Mouse (Mus musculus): ENCODE results near the gene Ppy. TPM values are rescaled to one million over a fixed set of nuclear protein-coding genes. Genes with fewer than 3 reads are reported as not detected.

Gene Ppy
- polyA plus RNA-seq, 1 experiment from 2014 or later: 5.4 TPM

- 0 out of 2 replicates have a peak overlapping the region, but pooled peaks have one; percentile 27 for H3K9ac ChIP-seq (ENCODE audit: low read length)
- peak overlapping the region; percentile 51 for H3K4me2 ChIP-seq (replicated peaks; ENCODE audit: low read depth)
- DNase-seq (ENCODE audit: low spot score): peak; percentile 97
- H3K4me3 ChIP-seq (ENCODE audit: low read depth, low read length): peak overlapping the region; percentile 20
- no peak for TF ChIP-seq EP300 (optimal IDR thresholded peaks at IDR 0.05)
- peak; percentile 80 for TF ChIP-seq CTCF (IDR thresholded peaks at IDR 0.05; ENCODE audit: low read depth)
- H3K9me3 ChIP-seq (ENCODE audit: control insufficient read depth, low read length): no peaks in the 10 kb centered on the region
- H3K36me3 ChIP-seq (ENCODE audit: control insufficient read depth, insufficient read depth, low read length): no peaks in the 10 kb centered on the region
- peaks cover 8% of the 10 kb centered on the region for H3K4me1 ChIP-seq (replicated peaks; ENCODE audit: control insufficient read depth, insufficient read depth)
- ATAC-seq (ENCODE audit: low FRiP score, low TSS enrichment): peak; percentile 96
- H3K27ac ChIP-seq (replicated peaks): peak overlapping the region; percentile 63
- WGBS: 4% methylated on average over 16 of the region's 18 CpGs
- no peaks in the 10 kb centered on the region for H3K27me3 ChIP-seq (ENCODE audit: control insufficient read depth, insufficient read depth, low read length)
Observed at GRCm38 (mm10) chr11:102096887-102097391, 4.2 kb downstream of the Ppy start.

DNA sequence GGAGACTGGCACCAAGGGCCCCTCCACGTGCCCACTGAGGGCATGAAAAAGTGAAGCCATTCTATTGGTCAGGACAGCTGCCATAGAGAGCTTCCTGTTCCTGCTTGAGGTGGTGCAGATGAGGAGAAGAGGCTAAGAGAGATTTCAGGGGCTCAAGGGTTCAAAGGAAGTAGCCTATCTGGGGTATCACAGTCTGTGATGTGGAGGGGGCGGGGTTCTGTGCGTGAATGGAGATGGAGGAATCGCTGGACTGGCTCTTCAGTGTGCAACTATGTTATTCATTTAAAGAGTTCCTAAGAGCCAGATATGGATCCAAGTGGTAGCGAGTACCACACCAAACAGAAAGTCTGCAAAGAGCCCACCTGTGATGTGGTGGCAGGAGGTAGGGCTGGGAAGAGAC lies 4.7 kb downstream of the Ppy start:
- ATAC-seq (ENCODE audit: low FRiP score, low TSS enrichment) (peak; percentile 1; the same call in 1 of the 2 replicates), DNase-seq (ENCODE audit: low spot score) (no peak)
- no peak overlapping the region for H3K9ac ChIP-seq (ENCODE audit: low read length)
- peak overlapping the region; percentile 51 for H3K4me2 ChIP-seq (replicated peaks; ENCODE audit: low read depth)
- H3K27ac ChIP-seq (replicated peaks): peak overlapping the region; percentile 63
- 58% methylated on average over 5 of the region's 5 CpGs for WGBS
- no peaks in the 10 kb centered on the region for H3K36me3 ChIP-seq (ENCODE audit: control insufficient read depth, insufficient read depth, low read length)
- TF ChIP-seq CTCF (IDR thresholded peaks at IDR 0.05; ENCODE audit: low read depth) (no peak), EP300 (optimal IDR thresholded peaks at IDR 0.05) (no peak)
- H3K9me3 ChIP-seq (ENCODE audit: control insufficient read depth, low read length): no peaks in the 10 kb centered on the region
- no peak overlapping the region for H3K4me3 ChIP-seq (ENCODE audit: low read depth, low read length)
- peaks cover 8% of the 10 kb centered on the region for H3K4me1 ChIP-seq (replicated peaks; ENCODE audit: control insufficient read depth, insufficient read depth)
- H3K27me3 ChIP-seq (ENCODE audit: control insufficient read depth, insufficient read depth, low read length): no peaks in the 10 kb centered on the region

GRCm38 (mm10) chr11:102095676-102096075 lies 5.4 kb downstream of the Ppy start:
- H3K4me1 ChIP-seq (replicated peaks; ENCODE audit: control insufficient read depth, insufficient read depth): peaks cover 8% of the 10 kb centered on the region
- H3K27me3 ChIP-seq (ENCODE audit: control insufficient read depth, insufficient read depth, low read length): no peaks in the 10 kb centered on the region
- H3K36me3 ChIP-seq (ENCODE audit: control insufficient read depth, insufficient read depth, low read length): no peaks in the 10 kb centered on the region
- H3K27ac ChIP-seq (replicated peaks): no peak overlapping the region
- no peak for ATAC-seq (ENCODE audit: low FRiP score, low TSS enrichment)
- no peaks in the 10 kb centered on the region for H3K9me3 ChIP-seq (ENCODE audit: control insufficient read depth, low read length)
- no peak for DNase-seq (ENCODE audit: low spot score)
- H3K4me3 ChIP-seq (ENCODE audit: low read depth, low read length): no peak overlapping the region
- no peak for TF ChIP-seq EP300 (optimal IDR thresholded peaks at IDR 0.05)
- no peak for TF ChIP-seq CTCF (IDR thresholded peaks at IDR 0.05; ENCODE audit: low read depth)
- H3K9ac ChIP-seq (ENCODE audit: low read length): no peak overlapping the region
- WGBS: 74% methylated on average over 3 of the region's 3 CpGs
- H3K4me2 ChIP-seq (replicated peaks; ENCODE audit: low read depth): no peak overlapping the region

DNA sequence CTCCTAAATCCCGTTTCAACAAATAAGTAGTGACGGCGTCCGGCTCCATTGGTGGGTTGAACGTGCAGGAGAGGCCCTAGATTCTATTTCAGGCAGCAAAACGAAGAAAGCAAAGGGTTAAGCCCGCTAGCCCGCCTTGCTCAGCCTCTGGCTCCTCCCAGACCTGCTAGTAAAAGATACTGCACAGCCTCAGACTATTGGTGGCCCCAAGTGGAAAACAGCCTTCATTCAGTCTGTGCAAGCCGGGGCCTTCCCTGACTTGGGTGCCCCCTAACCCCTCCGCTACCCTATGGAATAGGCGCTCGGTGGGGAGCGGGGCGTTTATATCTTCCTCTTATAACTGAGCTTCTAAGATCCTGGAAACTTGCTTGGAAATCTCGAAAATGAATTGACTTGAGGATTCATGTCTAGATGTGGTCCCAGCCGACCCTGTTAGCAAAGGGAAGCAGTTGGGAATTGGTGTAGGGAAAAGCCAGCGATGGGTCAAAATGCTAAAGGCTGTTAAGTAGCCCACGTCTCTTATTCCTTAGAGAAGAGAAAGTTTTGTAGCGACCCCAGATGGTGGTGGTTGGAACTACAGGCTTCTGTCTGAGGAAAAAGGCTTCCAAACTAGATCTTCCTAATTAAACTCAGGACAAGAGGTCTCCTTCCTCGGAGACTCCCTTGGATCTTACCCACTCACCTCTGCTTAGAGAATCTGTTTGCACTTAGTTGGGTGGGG lies 11.9 kb downstream of the Ppy start:
- no peaks in the 10 kb centered on the region for H3K27me3 ChIP-seq (ENCODE audit: control insufficient read depth, insufficient read depth, low read length)
- no peaks in the 10 kb centered on the region for H3K9me3 ChIP-seq (ENCODE audit: control insufficient read depth, low read length)
- no peaks in the 10 kb centered on the region for H3K4me1 ChIP-seq (replicated peaks; ENCODE audit: control insufficient read depth, insufficient read depth)
- H3K36me3 ChIP-seq (ENCODE audit: control insufficient read depth, insufficient read depth, low read length): no peaks in the 10 kb centered on the region
- H3K4me3 ChIP-seq (ENCODE audit: low read depth, low read length): peak overlapping the region; percentile 61
- TF ChIP-seq CTCF (IDR thresholded peaks at IDR 0.05; ENCODE audit: low read depth) (peak; percentile 74), EP300 (optimal IDR thresholded peaks at IDR 0.05) (no peak)
- H3K27ac ChIP-seq (replicated peaks): peak overlapping the region; percentile 75
- under 1% methylated on average over 20 of the region's 20 CpGs for WGBS
- ATAC-seq (ENCODE audit: low FRiP score, low TSS enrichment) (peak; percentile 65), DNase-seq (ENCODE audit: low spot score) (peak; percentile 81)
- H3K4me2 ChIP-seq (replicated peaks; ENCODE audit: low read depth): peak overlapping the region; percentile 96
- no peak overlapping the region for H3K9ac ChIP-seq (ENCODE audit: low read length)

DNA sequence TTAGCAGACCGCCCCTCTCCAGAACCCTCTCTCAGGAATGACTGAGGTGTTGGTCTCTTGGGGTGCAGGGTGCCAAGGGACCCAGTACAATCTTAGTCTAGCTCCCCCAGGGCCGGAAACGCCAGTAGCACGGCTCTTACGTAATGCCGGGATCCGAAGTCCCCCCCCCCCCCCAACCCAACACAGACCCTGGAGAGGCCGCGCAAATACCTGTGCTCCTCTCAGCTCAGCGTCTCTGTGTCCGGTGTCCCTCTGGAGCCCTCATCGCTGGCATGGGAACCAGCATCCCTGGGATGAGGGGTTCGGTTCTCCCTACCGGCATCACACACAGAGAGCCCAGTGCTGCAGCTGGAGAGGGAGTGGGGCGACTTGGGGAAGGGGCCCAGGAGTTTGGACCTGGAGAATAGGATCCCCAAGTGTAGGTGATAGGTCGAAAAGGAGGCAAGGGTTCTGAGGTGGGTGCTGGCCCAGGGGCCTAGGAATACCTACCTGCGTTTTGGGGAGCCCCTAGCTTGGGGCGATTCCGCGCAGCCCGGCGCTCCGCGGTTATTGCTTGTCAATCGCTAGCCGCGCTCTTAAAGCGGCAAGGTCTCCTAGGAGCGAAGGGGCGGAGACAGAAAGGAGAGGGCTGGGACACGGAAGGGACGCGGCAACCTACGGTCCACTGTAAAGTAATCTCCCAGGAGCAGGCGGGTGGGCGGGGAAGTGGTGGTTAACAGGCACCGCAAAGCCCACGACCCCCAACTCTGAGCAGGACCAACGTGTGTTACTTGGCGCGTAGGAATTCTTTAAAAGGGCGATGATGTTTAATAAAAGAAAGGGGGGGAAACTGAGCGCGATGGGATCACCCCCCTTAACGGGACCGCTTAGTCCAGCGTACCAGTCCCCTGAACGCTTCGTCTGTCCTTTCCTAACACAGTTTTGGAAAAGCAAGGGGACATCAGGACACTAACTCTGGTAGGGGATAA lies 12.9 kb downstream of the Ppy start, which contains the start of gene Mpp2:
Gene Mpp2 (minus strand): TSS at position 585 of the 968 bp plus-strand sequence.
- Histone ChIP-seq H3K4me3 (ENCODE audit: low read depth, low read length) (peak within 1 kb of the TSS; percentile 61), H3K27ac (replicated peaks) (peak within 1 kb of the TSS; percentile 75), H3K4me1 (replicated peaks; ENCODE audit: control insufficient read depth, insufficient read depth) (no peaks in the 10 kb centered on the region), H3K4me2 (replicated peaks; ENCODE audit: low read depth) (peak within 1 kb of the TSS; percentile 96), H3K9ac (ENCODE audit: low read length) (peak within 1 kb of the TSS; percentile 63), H3K36me3 (ENCODE audit: control insufficient read depth, insufficient read depth, low read length) (no peaks in the 10 kb centered on the region), H3K27me3 (ENCODE audit: control insufficient read depth, insufficient read depth, low read length) (no peaks in the 10 kb centered on the region), H3K9me3 (ENCODE audit: control insufficient read depth, low read length) (no peaks in the 10 kb centered on the region)
- WGBS: under 1% methylated on average over 48 of the region's 49 CpGs
- peak; percentile 62 for ATAC-seq (ENCODE audit: low FRiP score, low TSS enrichment)
- DNase-seq (ENCODE audit: low spot score): peak; percentile 82
- TF ChIP-seq EP300 (optimal IDR thresholded peaks at IDR 0.05): no peak
- TF ChIP-seq CTCF (IDR thresholded peaks at IDR 0.05; ENCODE audit: low read depth): no peak
